Mouse (Mus musculus) midbrain, embryonic 16.5 days (tissue): Measurements from ENCODE around the gene Wbp2. TPM values are rescaled to one million over a fixed set of nuclear protein-coding genes. Genes with fewer than 3 reads are reported as not detected.

ENCODE experiments used
- ATAC-seq: fragments of 200-750 bp; cut with Nextera tagmentation; 2 replicates; pipeline ENCODE4 v1.8.0; 2017; ENCODE audit warnings: moderate TSS enrichment
- H3K27ac ChIP-seq: fragments of 300-500 bp; sonication (generic); 2 replicates; pipeline ENCODE4 v1.5.1; 2014; ENCODE audit warnings: mild to moderate bottlenecking, low read length, mixed read lengths
- H3K27me3 ChIP-seq: fragments of 300-500 bp; sonication (generic); 2 replicates; pipeline ENCODE4 v1.6.1; 2014; ENCODE audit warnings: low read depth, low read length, mixed read lengths; ENCODE audit not compliant: control insufficient read depth, insufficient read depth
- H3K36me3 ChIP-seq: fragments of 300-500 bp; sonication (generic); 2 replicates; pipeline ENCODE4 v1.6.1; 2014; ENCODE audit warnings: mild to moderate bottlenecking, low read length, moderate library complexity, mixed read lengths; ENCODE audit not compliant: control insufficient read depth, insufficient read depth
- H3K4me1 ChIP-seq: fragments of 300-500 bp; sonication (generic); 2 replicates; pipeline ENCODE4 v1.6.1; 2014; ENCODE audit warnings: mild to moderate bottlenecking, low read length, mixed read lengths; ENCODE audit not compliant: control insufficient read depth, insufficient read depth
- H3K4me2 ChIP-seq: fragments of 300-500 bp; sonication (generic); 2 replicates; pipeline ENCODE4 v1.6.1; 2014; ENCODE audit warnings: mild to moderate bottlenecking, low read length, mixed read lengths
- H3K4me3 ChIP-seq: fragments of 300-500 bp; sonication (generic); 2 replicates; pipeline ENCODE4 v1.5.1; 2014; ENCODE audit warnings: low read depth, mild to moderate bottlenecking, low read length, moderate library complexity, mixed read lengths
- H3K9ac ChIP-seq: fragments of 300-500 bp; sonication (generic); 2 replicates; pipeline ENCODE4 v1.6.1; 2014; ENCODE audit warnings: low read depth, low read length, mixed read lengths
- H3K9me3 ChIP-seq: fragments of 300-500 bp; sonication (generic); replicated peaks from 2 replicates; pipeline ENCODE4 v1.6.1; 2014; ENCODE audit warnings: mild to moderate bottlenecking, low read length, mixed read lengths; ENCODE audit not compliant: control insufficient read depth, poor library complexity, severe bottlenecking
- WGBS: fragments of 180-500 bp; shearing (Covaris S2); extraction: QIAGEN DNeasy Blood & Tissue Kit; methylation state at CpG from one replicate; pipeline ENCODE4 v1.1.7; 2014; 5-methylcytosine and 5-hydroxymethylcytosine counted together
- polyA plus RNA-seq: library from polyadenylated mRNA; unstranded; fragments of >200 nt; fragmentation: Nextera tagmentation; extraction: Ambion mirVana; gene quantifications from 2 replicates; pipeline ENCODE4 v1.2.1, GENCODE M21; 2015

The Wbp2 gene
- 159 and 206 TPM in 2 replicates for polyA plus RNA-seq

GRCm38 (mm10) chr11:116086258-116087193, at the start of gene Wbp2:
TSS of gene Wbp2 (minus strand) at chr11:116086995.
- 4% methylated on average over 38 of the region's 43 CpGs for WGBS

GRCm38 (mm10) chr11:116134171-116134570, 47.4 kb upstream of the Wbp2 start:
- Histone ChIP-seq H3K4me1 (peaks cover 16% of the 10 kb centered on the region), H3K9ac (no peak overlapping the region), H3K27me3 (no peaks in the 10 kb centered on the region), H3K36me3 (peaks cover 11% of the 10 kb centered on the region), H3K4me3 (no peak overlapping the region), H3K9me3 (no peaks in the 10 kb centered on the region), H3K27ac (no peak overlapping the region), H3K4me2 (no peak overlapping the region)
- WGBS, result 87% methylated on average over 10 of the region's 10 CpGs
- ATAC-seq, result no peak

More at GRCm38 (mm10) chr11:116086258-116087193, at the start of gene Wbp2:
- ATAC-seq, result peak; percentile 97
- H3K9me3 ChIP-seq, result no peaks in the 10 kb centered on the region
- peaks cover 15% of the 10 kb centered on the region for H3K4me1 ChIP-seq
- H3K27me3 ChIP-seq, result no peaks in the 10 kb centered on the region
- peak within 1 kb of the TSS; percentile 60 for H3K9ac ChIP-seq
- peaks cover 5% of the 10 kb centered on the region for H3K36me3 ChIP-seq
- peak within 1 kb of the TSS; percentile 71 for H3K4me2 ChIP-seq
- H3K27ac ChIP-seq, result peak within 1 kb of the TSS; percentile 74
- H3K4me3 ChIP-seq, result peak within 1 kb of the TSS; percentile 51

- no peaks in the 10 kb centered on the region for H3K27me3 ChIP-seq
- no peaks in the 10 kb centered on the region for H3K9me3 ChIP-seq
- no peak for ATAC-seq
- 80% methylated on average over 5 of the region's 5 CpGs for WGBS
- no peak overlapping the region for H3K4me2 ChIP-seq
- no peak overlapping the region for H3K4me3 ChIP-seq
- no peak overlapping the region for H3K9ac ChIP-seq
- H3K27ac ChIP-seq, result no peak overlapping the region
- peaks cover 11% of the 10 kb centered on the region for H3K36me3 ChIP-seq
- peaks cover 16% of the 10 kb centered on the region for H3K4me1 ChIP-seq
These were observed 46.7 kb upstream of the Wbp2 start for GRCm38 (mm10) chr11:116133497-116133896.

DNA sequence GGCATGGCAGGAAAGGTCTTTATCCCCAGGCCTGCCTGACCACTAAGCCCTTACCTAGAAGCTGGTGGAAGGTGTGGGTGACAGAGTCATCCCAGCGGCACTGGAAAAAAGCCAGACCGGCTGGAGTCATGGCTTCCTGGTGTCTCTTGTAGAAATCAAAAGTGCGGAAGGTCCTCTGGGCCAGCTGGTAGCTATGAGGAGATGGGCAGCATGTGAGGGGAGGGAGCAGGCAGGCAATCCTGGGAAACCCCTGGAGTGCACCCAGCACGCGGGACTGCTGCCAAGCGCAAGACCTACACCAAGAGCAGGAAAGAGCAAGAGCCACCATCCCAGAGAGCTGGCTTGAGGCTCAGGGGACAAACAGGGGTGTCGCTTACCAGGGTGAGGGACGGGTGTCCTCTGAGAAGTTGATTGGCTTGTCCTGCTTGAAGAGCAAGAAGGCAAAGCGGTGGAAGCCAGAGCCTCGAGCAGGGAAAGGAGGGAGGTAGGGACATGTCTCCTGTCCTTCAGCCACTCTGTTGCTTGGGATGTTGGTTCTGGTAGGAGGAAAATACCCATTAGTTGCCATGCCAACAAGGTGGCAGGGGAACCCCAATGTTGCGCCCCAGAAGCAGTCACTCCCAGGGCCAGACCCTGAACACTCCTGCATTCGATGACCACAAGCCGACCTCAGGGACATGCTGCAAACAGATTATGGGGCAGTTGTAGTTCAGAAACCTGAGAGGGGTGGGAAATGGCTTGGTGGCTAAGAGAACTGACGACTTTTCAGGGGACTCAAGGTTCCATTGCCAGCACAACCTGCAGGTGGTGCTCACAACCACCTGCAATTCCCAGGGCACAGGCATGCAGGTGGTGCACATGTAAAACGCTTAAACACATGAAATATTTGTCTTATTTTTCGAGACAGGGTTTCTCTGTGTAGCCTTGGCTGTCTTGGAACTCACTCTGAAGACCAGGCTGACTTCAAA, 45.9 kb upstream of the Wbp2 start:
- Histone ChIP-seq H3K4me2 (no peak overlapping the region), H3K9me3 (no peaks in the 10 kb centered on the region), H3K4me3 (no peak overlapping the region), H3K27me3 (no peaks in the 10 kb centered on the region), H3K9ac (no peak overlapping the region), H3K27ac (no peak overlapping the region), H3K4me1 (peaks cover 14% of the 10 kb centered on the region), H3K36me3 (peaks cover 11% of the 10 kb centered on the region)
- 87% methylated on average over 16 of the region's 16 CpGs for WGBS
- ATAC-seq, result no peak

DNA sequence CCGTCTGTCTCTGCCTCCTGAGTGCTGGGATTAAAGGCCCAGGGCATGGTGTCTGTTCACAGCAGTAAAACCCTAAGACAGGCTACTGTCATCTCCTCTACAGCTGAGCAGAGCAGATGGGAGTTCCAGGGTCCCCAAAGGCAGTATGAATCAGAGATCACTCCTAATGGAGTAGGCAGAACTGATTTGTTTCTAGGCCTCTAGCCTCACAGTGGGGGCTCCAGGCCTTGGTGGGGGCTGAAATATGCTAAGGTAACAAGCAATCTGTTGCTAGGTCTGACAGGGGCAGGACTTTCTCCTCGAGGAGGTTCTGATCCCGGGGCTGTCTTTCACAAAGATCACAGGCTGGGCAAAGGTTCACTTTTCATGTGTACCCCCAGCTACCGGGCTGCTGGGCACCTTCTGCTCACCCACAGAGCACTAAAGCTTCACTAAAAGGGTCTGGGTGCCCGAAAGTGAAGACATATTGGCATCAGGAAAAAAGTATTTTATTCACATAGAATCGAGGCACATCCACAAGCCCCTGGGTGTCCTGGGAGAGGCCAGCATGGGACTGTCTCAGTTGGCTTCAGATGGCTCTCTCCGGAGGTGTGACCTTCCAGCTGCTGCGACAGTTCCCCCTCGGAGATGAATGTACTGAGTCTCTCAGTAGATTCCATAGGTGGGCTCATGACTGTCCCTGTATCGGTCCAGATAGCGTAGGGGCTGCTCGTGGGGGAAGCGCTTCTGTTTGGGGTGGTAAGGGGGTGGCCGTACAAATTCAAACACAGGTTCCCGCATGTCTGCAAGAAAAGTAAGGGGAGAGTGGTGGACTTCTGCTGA, 44.8 kb upstream of the Wbp2 start:
- peaks cover 14% of the 10 kb centered on the region for H3K4me1 ChIP-seq
- WGBS, result 82% methylated on average over 15 of the region's 15 CpGs
- no peaks in the 10 kb centered on the region for H3K27me3 ChIP-seq
- H3K36me3 ChIP-seq, result peaks cover 11% of the 10 kb centered on the region
- 0 out of 2 replicates have a peak overlapping the region, but pooled peaks have one; percentile 90 for H3K27ac ChIP-seq
- H3K9ac ChIP-seq, result peak overlapping the region; percentile 36; the same call in 1 of the 2 replicates
- H3K4me3 ChIP-seq, result peak overlapping the region; percentile 62
- no peaks in the 10 kb centered on the region for H3K9me3 ChIP-seq
- peak overlapping the region; percentile 76 for H3K4me2 ChIP-seq
- no peak for ATAC-seq

GRCm38 (mm10) chr11:116130488-116131205, 43.9 kb upstream of the Wbp2 start, which contains the start of gene Trim65:
TSS of gene Trim65 (minus strand) at chr11:116131128.
- Histone ChIP-seq H3K4me3 (peak within 1 kb of the TSS; percentile 62), H3K27ac (peak within 1 kb of the TSS; percentile 90), H3K4me1 (peaks cover 14% of the 10 kb centered on the region), H3K36me3 (peaks cover 13% of the 10 kb centered on the region), H3K4me2 (peak within 1 kb of the TSS; percentile 76), H3K9ac (peak within 1 kb of the TSS; percentile 76), H3K27me3 (no peaks in the 10 kb centered on the region), H3K9me3 (no peaks in the 10 kb centered on the region)
- 1% methylated on average over 67 of the region's 69 CpGs for WGBS
- ATAC-seq, result peak; percentile 93

- no peaks in the 10 kb centered on the region for H3K27me3 ChIP-seq
- H3K9ac ChIP-seq, result peak overlapping the region; percentile 76
- peak overlapping the region; percentile 62 for H3K4me3 ChIP-seq
- H3K36me3 ChIP-seq, result peaks cover 16% of the 10 kb centered on the region
- ATAC-seq, result peak; percentile 6
- H3K4me1 ChIP-seq, result peaks cover 14% of the 10 kb centered on the region
- 29% methylated on average over 8 of the region's 8 CpGs for WGBS
- peak overlapping the region; percentile 90 for H3K27ac ChIP-seq
- H3K4me2 ChIP-seq, result peak overlapping the region; percentile 76
- no peaks in the 10 kb centered on the region for H3K9me3 ChIP-seq
These were observed 43.2 kb upstream of the Wbp2 start for GRCm38 (mm10) chr11:116129993-116130487.
